Mouse (Mus musculus): ENCODE data around the gene Tnfrsf25.
A peak's percentile ranks its signal among the peaks of the same experiment; 100 is the strongest.

The Tnfrsf25 gene

DNA sequence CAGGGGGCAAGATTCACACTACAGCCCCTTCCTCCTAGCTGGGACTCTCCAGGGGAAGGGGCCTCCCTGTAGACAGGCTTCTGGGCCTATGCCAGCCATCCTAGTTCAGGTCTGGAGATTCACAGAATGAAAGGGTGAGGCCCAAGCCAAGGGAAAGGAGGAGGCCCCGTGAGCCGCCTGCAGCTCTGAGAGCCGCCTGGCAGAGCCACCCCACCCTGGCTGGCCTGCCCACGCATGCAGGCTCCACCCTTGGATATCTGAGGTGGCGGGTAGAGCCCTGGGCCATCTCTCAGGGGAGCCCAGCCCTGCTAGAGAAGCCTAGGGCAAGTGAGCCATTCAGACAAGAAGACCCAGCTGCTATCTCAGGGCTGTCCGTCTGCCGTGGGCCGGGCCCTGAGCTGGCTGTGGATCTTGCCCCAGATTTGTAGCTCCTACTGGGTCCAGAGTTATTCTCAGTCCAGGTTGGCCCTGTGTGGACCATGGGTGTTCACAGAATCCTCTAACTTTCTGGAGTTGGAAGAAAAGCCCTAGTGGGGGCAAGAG lies 22.9 kb upstream of the Tnfrsf25 start:
- DNase-seq (ENCODE audit: low read depth): peak; percentile 27

DNA sequence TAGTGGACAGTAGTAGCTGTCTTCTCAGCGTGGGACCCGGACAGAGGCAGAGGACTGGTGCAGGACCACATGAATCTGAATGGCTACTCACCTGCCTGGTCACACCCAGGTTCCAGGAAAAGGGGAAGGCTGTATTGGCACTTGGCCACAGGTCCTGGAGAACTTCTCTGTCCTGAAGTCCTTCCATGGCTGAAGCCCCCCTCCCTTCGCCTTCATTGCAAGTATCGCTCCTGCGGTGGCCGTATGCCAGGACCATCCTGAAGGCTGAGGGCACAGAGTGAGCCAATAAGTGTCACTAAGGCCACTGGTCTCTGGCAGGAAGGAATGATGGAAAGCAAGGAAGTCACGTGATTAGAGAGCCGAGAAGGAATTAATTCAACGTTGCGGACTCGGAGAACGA lies 21.5 kb upstream of the Tnfrsf25 start:
- DNase-seq (ENCODE audit: low read depth): no peak

DNA sequence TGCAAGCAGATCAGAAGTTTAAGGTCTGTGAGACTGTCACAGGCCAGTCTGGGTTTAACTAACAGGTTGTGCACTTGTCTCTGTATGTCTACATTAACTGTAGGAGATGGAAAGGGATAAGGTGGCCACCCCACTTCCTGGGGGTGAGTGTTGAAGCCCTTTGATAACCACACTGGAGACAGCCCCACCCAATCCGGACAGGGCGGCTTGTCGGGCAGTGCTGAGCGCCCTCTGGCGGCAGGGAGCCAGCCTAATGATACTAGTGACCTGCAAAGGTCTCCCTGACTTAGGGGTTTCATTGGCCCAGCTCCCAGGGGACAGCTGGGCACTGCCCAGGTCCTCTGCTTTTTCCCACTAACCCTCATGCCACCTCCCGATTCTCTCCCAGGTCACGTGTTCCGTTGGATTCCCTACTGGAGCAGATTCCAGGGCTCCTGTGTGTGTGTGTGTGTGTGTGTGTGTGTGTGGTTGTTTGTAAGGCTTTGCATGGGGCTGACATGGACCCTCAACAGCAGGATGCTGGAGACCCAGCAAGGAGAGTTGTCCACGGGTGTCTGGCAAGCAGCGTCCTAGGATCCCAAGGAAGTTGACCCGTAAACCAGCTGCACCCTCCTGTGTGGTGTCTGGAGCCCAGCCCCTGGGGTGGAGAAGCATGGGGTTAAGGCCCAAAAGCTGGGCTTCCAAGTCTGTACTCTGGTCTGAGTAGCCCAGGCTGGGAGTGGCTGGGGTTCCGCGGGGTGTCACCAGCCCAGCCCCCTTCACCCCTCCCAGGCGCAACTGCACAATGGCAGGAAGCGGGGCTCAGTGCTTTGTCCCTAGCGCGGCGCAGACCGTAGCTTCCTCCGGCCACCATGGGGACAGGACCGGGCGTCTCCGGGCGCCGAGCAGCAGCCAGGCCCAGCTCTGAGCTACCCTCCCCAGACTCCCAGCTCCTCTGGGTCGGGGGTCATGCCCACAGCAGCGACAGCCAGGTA lies 19.5 kb upstream of the Tnfrsf25 start:
- DNase-seq (ENCODE audit: low read depth): peak; percentile 70

DNA sequence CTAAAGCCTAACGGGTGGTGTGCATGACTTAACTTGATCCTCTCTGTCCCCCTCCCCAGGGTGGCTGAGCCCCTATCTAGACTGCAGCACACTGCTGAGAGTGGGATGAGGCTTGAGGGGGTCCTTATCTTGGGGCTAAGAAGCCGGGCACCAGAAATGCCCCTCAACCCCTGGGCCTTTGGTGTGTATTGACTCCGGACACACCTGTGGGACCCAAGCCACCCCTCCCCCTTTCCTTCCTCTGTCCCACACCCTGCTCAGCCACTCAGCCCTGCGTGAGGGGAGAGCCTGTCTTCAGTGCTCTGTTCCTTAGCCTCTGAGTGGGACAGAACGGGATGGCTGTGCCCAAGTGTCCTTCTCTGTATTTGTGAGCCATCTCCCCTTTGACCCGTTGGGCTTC lies 18.8 kb upstream of the Tnfrsf25 start:
- DNase-seq (ENCODE audit: low read depth): no peak

- DNase-seq (ENCODE audit: low read depth): no peak
These were observed 17.6 kb upstream of the Tnfrsf25 start for GRCm38 (mm10) chr4:152097911-152098799.

GRCm38 (mm10) chr4:152100541-152100940 lies 15.2 kb upstream of the Tnfrsf25 start:
- DNase-seq (ENCODE audit: low read depth): peak; percentile 68

- no peak for DNase-seq (ENCODE audit: low read depth)
These were observed 14.6 kb upstream of the Tnfrsf25 start for GRCm38 (mm10) chr4:152101081-152101653.

GRCm38 (mm10) chr4:152101921-152102320 lies 13.8 kb upstream of the Tnfrsf25 start:
- DNase-seq (ENCODE audit: low read depth): no peak

- DNase-seq (ENCODE audit: low read depth): peak; percentile 74
These were observed 12.7 kb upstream of the Tnfrsf25 start for GRCm38 (mm10) chr4:152103025-152103424.

- no peak for DNase-seq (ENCODE audit: low read depth)
These were observed 9.0 kb upstream of the Tnfrsf25 start for GRCm38 (mm10) chr4:152106746-152107145.

- DNase-seq (ENCODE audit: low read depth): no peak
These were observed 8.2 kb upstream of the Tnfrsf25 start for GRCm38 (mm10) chr4:152107493-152107892.

GRCm38 (mm10) chr4:152107971-152108509 lies 7.7 kb upstream of the Tnfrsf25 start:
- DNase-seq (ENCODE audit: low read depth): no peak

- no peak for DNase-seq (ENCODE audit: low read depth)
These were observed 7.1 kb upstream of the Tnfrsf25 start for GRCm38 (mm10) chr4:152108673-152109072.

DNA sequence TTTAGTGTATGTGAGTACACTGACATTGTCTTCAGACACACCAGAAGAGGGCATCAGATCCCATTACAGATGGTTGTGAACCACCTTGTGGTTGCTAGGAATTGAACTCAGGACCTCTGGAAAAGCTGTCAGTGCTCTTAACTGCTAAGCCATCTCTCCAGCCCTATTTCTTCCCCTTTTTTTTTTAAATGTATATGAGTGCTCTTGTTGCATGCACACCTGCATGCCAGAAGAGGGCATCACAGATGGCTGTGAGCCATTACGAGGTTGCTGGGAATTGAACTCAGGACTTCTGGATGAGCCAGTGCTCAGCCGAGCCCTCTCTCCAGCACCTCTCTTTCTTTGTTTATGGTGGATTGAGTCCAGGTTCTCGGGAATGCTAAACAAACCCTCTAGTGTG lies 6.2 kb upstream of the Tnfrsf25 start:
- DNase-seq (ENCODE audit: low read depth): no peak

GRCm38 (mm10) chr4:152110689-152111088 lies 5.0 kb upstream of the Tnfrsf25 start:
- DNase-seq (ENCODE audit: low read depth): no peak

DNA sequence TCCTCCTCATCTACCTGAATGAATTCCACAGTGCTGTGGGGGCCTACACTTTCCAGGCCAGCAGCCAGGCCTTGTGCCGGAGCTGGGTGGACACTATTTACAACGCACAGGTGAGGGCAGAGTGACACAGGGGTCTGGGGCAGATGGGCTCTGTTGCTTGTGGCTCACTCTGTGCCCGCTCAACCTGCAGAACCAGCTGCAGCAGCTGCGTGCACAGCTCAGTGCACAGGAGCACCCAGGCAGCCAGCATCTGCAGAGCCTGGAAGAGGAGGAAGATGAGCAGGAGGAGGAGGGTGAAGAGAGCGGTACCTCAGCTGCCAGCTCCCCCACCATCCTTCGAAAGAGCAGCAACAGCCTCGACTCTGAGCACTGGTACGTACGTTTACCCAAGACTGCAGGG lies 3.4 kb upstream of the Tnfrsf25 start:
- DNase-seq (ENCODE audit: low read depth): no peak

GRCm38 (mm10) chr4:152114080-152114479 lies 1.7 kb upstream of the Tnfrsf25 start:
- DNase-seq (ENCODE audit: low read depth): no peak

- DNase-seq (ENCODE audit: low read depth): no peak
These were observed 1.8 kb downstream of the Tnfrsf25 start for GRCm38 (mm10) chr4:152117538-152117937.

DNA sequence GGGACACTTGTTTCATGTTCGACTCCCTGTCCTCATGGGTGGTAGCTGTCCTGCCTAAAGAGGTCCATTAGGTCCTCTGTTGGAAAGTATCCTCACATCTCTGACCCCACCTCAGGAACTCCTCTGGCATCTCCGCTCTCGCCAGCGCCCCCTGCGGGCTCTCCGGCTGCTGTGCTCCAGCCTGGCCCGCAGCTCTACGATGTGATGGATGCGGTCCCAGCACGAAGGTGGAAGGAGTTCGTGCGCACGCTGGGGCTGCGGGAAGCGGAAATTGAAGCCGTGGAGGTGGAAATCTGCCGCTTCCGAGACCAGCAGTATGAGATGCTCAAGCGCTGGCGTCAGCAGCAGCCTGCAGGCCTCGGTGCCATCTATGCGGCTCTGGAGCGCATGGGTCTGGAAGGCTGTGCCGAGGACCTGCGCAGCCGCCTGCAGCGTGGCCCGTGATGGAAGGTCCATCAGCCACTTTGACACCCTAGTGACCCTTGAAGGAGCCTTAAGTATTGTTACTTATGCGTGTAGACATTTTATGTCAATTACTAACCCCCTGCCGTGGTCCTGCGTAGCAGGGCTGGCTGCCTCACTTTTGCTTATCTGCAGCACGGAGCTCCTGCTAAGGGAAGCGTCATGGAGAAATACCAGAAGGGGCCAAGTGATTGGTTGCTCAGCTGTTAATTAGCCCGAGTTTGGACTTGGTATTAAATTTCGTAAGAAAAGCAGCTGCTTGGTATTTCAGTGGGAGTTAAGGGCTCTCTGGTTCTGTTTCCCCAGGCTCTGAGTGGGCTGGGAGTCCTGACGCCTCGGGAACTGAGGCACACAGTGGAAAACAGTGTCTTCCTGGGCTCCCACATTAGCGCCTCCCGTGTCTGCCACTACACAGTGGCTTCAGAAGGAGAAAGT lies 3.9 kb downstream of the Tnfrsf25 start:
- DNase-seq (ENCODE audit: low read depth): peak; percentile 21

DNA sequence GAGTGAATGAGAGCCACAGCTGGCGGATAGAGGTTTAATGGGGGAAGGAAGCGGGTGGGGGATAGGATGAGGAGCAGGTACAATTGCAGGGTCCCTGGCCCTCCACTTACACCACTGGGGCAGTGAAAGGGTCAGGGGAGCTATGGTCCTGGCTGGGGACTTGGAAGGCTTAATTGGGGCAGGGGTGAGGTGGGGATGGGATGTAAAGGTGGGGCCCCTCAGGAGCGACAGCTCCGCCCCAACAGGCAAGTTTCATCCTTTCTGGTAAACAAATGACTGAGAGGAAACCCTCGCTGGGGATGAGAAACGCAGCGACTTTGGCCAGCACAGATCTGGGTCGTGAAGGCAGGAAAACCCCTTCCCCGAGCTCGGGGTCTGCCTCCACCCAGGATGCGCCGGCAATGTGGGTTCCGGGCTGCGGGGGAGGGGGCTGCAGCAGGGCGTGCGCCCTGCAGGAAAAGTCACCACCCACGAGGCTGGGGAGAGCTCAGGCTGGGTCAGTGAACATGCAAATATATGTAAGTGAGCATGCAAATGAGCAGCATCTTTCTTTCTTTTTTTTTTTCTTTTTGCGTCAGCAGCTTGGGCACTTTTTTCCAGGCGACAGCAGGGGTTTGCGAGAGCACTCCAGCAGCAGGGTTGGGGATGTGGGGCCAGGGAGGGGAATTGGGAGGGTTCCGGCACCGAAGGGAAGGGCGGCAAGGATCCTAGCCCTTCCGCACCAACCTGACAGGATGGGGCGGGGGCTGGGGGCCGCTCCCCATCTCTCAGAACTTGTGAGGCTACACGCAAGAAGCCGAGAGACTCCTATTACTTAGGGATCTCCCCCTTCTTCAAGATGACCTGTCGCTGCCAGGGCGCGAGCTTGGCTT lies 4.8 kb downstream of the Tnfrsf25 start:
- DNase-seq (ENCODE audit: low read depth): no peak

Data from NIH3T3 (cell line).